ENCODE assay signal across 14 mouse cellular contexts in the genomic region with DNA sequence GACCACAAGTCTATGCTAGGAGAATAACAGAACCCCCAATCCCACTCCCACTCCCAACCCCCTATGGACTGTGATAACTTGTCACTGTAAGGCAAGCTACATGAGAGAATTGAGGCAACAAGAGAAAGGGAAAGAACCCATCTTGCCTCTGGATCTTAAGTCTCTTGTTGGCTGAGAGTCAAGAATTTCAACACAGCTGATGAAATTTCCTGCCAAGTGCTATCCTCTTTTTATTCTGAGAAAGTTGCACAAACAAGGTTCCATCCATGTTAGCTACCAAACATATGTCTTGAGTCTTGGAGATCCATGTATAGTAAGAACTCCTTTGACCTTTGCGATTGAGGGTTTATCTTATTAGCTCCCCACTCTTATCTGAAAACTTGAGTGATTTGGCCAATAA.
A peak's percentile ranks its signal among the peaks of the same experiment; 100 is the strongest.
DNase-seq lines count a peak whose midpoint lies in the region; ATAC-seq and TF ChIP-seq lines count a peak whose summit lies in the region.
"Had no signal": no experiment of that assay in that cellular context is flagged by ENCODE, and none has a peak within 500 bp of the region (broad histone marks: within the 10 kb centered on the region; RNA-seq: fewer than 3 reads in every experiment).

No protein-coding gene starts in this region.

- H3K9ac ChIP-seq in heart, adult 2 months (ENCODE audit: low read depth, low read length): no peak overlapping the region
- H3K9ac ChIP-seq in limb, embryonic 14.5 days (ENCODE audit: low read depth, low read length, severe bottlenecking): no peak overlapping the region
- H3K9ac ChIP-seq in forebrain, embryonic 14.5 days (ENCODE audit: low read length): no peak overlapping the region
- H3K9ac ChIP-seq: heart, embryonic 15.5 days; hindbrain, embryonic 15.5 days; limb, embryonic 15.5 days; stomach, embryonic 15.5 days had no signal

- no peak for ATAC-seq in limb, embryonic 14.5 days (ENCODE audit: low FRiP score, low read depth)
- peak; percentile 32 for ATAC-seq in megakaryocyte, adult 5-6 weeks (ENCODE audit: poor library complexity, severe bottlenecking)
- no peak for ATAC-seq in forebrain, embryonic 14.5 days

- no peak for TF ChIP-seq EP300 in heart, adult 2 months (IDR thresholded peaks at IDR 0.05; ENCODE audit: insufficient read depth, low read depth, low read length)

- no peak overlapping the region for H3K4me3 ChIP-seq in heart, adult 2 months
- H3K4me3 ChIP-seq in limb, embryonic 14.5 days (replicated peaks; ENCODE audit: low read length): no peak overlapping the region
- no peak overlapping the region for H3K4me3 ChIP-seq in limb, embryonic 10.5 days
- no peak overlapping the region for H3K4me3 ChIP-seq in forebrain, embryonic 14.5 days (ENCODE audit: low read depth, low read length)
- H3K4me3 ChIP-seq: heart, embryonic 15.5 days; hindbrain, embryonic 15.5 days; limb, embryonic 15.5 days; stomach, embryonic 15.5 days had no signal

- no peaks in the 10 kb centered on the region for H3K79me2 ChIP-seq in heart, adult 2 months (replicated peaks; ENCODE audit: control insufficient read depth, insufficient read depth, low read length)

- H3K27me3 ChIP-seq in heart, adult 2 months (ENCODE audit: control insufficient read depth, insufficient read depth, low read length): no peaks in the 10 kb centered on the region
- no peaks in the 10 kb centered on the region for H3K27me3 ChIP-seq in limb, embryonic 14.5 days (ENCODE audit: control insufficient read depth, insufficient read depth, low read length)
- no peaks in the 10 kb centered on the region for H3K27me3 ChIP-seq in limb, embryonic 10.5 days (ENCODE audit: low read depth, poor library complexity, severe bottlenecking)
- H3K27me3 ChIP-seq in forebrain, embryonic 14.5 days (replicated peaks; ENCODE audit: control insufficient read depth, insufficient read depth, low read length): no peaks in the 10 kb centered on the region
- H3K27me3 ChIP-seq: heart, embryonic 15.5 days; hindbrain, embryonic 15.5 days; limb, embryonic 15.5 days; stomach, embryonic 15.5 days had no signal

- no peak for TF ChIP-seq CTCF in heart, adult 2 months (IDR thresholded peaks at IDR 0.05)

- no peaks in the 10 kb centered on the region for H3K9me3 ChIP-seq in limb, embryonic 14.5 days (ENCODE audit: control insufficient read depth, low read length)
- H3K9me3 ChIP-seq in limb, embryonic 10.5 days (replicated peaks): no peaks in the 10 kb centered on the region
- no peaks in the 10 kb centered on the region for H3K9me3 ChIP-seq in forebrain, embryonic 14.5 days (replicated peaks; ENCODE audit: control insufficient read depth, low read length)
- H3K9me3 ChIP-seq: heart, embryonic 15.5 days; hindbrain, embryonic 15.5 days; limb, embryonic 15.5 days; stomach, embryonic 15.5 days had no signal

- H3K4me2 ChIP-seq in limb, embryonic 14.5 days (replicated peaks; ENCODE audit: low read depth, low read length, severe bottlenecking): no peak overlapping the region
- no peak overlapping the region for H3K4me2 ChIP-seq in forebrain, embryonic 14.5 days (ENCODE audit: low read length)
- H3K4me2 ChIP-seq: heart, embryonic 15.5 days; hindbrain, embryonic 15.5 days; limb, embryonic 15.5 days; stomach, embryonic 15.5 days had no signal

- intact Hi-C loops in heart, adult 2 months (cut with DNase I): no loop called here
- intact Hi-C loops in left cerebral cortex, postnatal 25 days (cut with DNase I): no loop called here

- TF ChIP-seq POLR2A in heart, adult 2 months (IDR thresholded peaks at IDR 0.05; ENCODE audit: insufficient read depth, low read depth, low read length): no peak
- TF ChIP-seq POLR2A in limb, embryonic 14.5 days (IDR thresholded peaks at IDR 0.05; ENCODE audit: borderline replicate concordance, extremely low read depth, insufficient read depth, insufficient read length): no peak

- H3K27ac ChIP-seq in heart, adult 2 months: no peak overlapping the region
- H3K27ac ChIP-seq in limb, embryonic 14.5 days (replicated peaks; ENCODE audit: low read depth, low read length): no peak overlapping the region
- no peak overlapping the region for H3K27ac ChIP-seq in limb, embryonic 10.5 days
- H3K27ac ChIP-seq in forebrain, embryonic 14.5 days (ENCODE audit: low read depth, low read length): no peak overlapping the region
- H3K27ac ChIP-seq: heart, embryonic 15.5 days; hindbrain, embryonic 15.5 days; limb, embryonic 15.5 days; stomach, embryonic 15.5 days had no signal

- H3K36me3 ChIP-seq in heart, adult 2 months (ENCODE audit: control insufficient read depth, insufficient read depth, low read length): no peaks in the 10 kb centered on the region
- no peaks in the 10 kb centered on the region for H3K36me3 ChIP-seq in limb, embryonic 14.5 days (ENCODE audit: control insufficient read depth, insufficient read depth, low read length)
- H3K36me3 ChIP-seq in limb, embryonic 10.5 days: no peaks in the 10 kb centered on the region
- no peaks in the 10 kb centered on the region for H3K36me3 ChIP-seq in forebrain, embryonic 14.5 days (ENCODE audit: control insufficient read depth, insufficient read depth, low read length)
- H3K36me3 ChIP-seq: heart, embryonic 15.5 days; hindbrain, embryonic 15.5 days; limb, embryonic 15.5 days; stomach, embryonic 15.5 days had no signal

- H3K4me1 ChIP-seq in heart, adult 2 months (ENCODE audit: control insufficient read depth, insufficient read depth, low read length): peaks cover 1% of the 10 kb centered on the region; the same call in 1 of the 2 replicates
- no peaks in the 10 kb centered on the region for H3K4me1 ChIP-seq in limb, embryonic 14.5 days (ENCODE audit: control insufficient read depth, insufficient read depth, low read length)
- no peaks in the 10 kb centered on the region for H3K4me1 ChIP-seq in limb, embryonic 10.5 days
- no peaks in the 10 kb centered on the region for H3K4me1 ChIP-seq in forebrain, embryonic 14.5 days (ENCODE audit: control insufficient read depth, insufficient read depth, low read length)
- H3K4me1 ChIP-seq: heart, embryonic 15.5 days; hindbrain, embryonic 15.5 days had no signal

- 70% methylated on average over 1 of the region's 1 CpGs for WGBS in heart, adult 2 months
- 100% methylated on average over 1 of the region's 1 CpGs for WGBS in limb, embryonic 14.5 days
- WGBS in limb, embryonic 10.5 days: 100% methylated on average over 1 of the region's 1 CpGs
- 95% methylated on average over 1 of the region's 1 CpGs for WGBS in forebrain, embryonic 14.5 days

- DNase-seq in heart, adult 11 months: peak; percentile 87
- DNase-seq in heart, adult 2 months: no peak
- peak; percentile 27 for DNase-seq in limb, embryonic 14.5 days (ENCODE audit: low spot score)
- no peak for DNase-seq in limb, embryonic 10.5 days (ENCODE audit: low spot score)
- DNase-seq in fat pad, adult 2 months (ENCODE audit: extremely low read depth, low read depth, low spot score): peak; percentile 80
- DNase-seq in forebrain, embryonic 14.5 days (ENCODE audit: low spot score): no peak
- no peak for DNase-seq in left cerebral cortex, postnatal 25 days (ENCODE audit: low spot score in 2 of 2)
- DNase-seq: right cerebral cortex, postnatal 4 days; thymus, postnatal 4 days had no signal

Comparison
In these comparisons a context has a peak if more than half of its experiments do, and no peak if none do; other contexts are left out.
1. DNase-seq: peak in heart, adult 11 months (single experiment), limb, embryonic 14.5 days (single experiment) and fat pad, adult 2 months (single experiment); none in heart, adult 2 months (0 of 2), limb, embryonic 10.5 days (single experiment), forebrain, embryonic 14.5 days (single experiment) and left cerebral cortex, postnatal 25 days (0 of 2).